Mouse (Mus musculus) liver, embryonic 16.5 days (tissue): ENCODE measurements at regions not wholly inside any gene's neighbourhood (a gene's known extent, or its start where the extent isn't known, plus 50 kb on each side); places are given as distances from the start of the nearest gene placed in this dataset.

Source experiments
- ATAC-seq: fragments of 200-750 bp; cut with Nextera tagmentation; 2 replicates; pipeline ENCODE4 v1.8.0; 2017; ENCODE audit warnings: low read depth, mild to moderate bottlenecking, moderate number of reproducible peaks, moderate library complexity
- H3K27ac ChIP-seq: fragments of 300-500 bp; sonication (generic); 2 replicates; pipeline ENCODE4 v1.5.1; 2014; ENCODE audit warnings: mild to moderate bottlenecking, low read length
- H3K27me3 ChIP-seq: fragments of 300-500 bp; sonication (generic); 2 replicates; pipeline ENCODE4 v1.6.1; 2014; ENCODE audit warnings: low read depth, low read length, mixed read lengths; ENCODE audit not compliant: control insufficient read depth, insufficient read depth
- H3K36me3 ChIP-seq: fragments of 300-500 bp; sonication (generic); 2 replicates; pipeline ENCODE4 v1.6.1; 2014; ENCODE audit warnings: mild to moderate bottlenecking; ENCODE audit not compliant: control insufficient read depth, insufficient read depth
- H3K4me1 ChIP-seq: fragments of 300-500 bp; sonication (generic); 2 replicates; pipeline ENCODE4 v1.6.1; 2014; ENCODE audit warnings: low read depth, low read length, mixed read lengths; ENCODE audit not compliant: control insufficient read depth
- H3K4me2 ChIP-seq: fragments of 300-500 bp; sonication (generic); 2 replicates; pipeline ENCODE4 v1.6.1; 2014; ENCODE audit warnings: low read depth, low read length, mixed read lengths
- H3K4me3 ChIP-seq: fragments of 300-500 bp; sonication (generic); 2 replicates; pipeline ENCODE4 v1.5.1; 2014; ENCODE audit warnings: low read depth, mild to moderate bottlenecking, low read length
- H3K9ac ChIP-seq: fragments of 300-500 bp; sonication (generic); 2 replicates; pipeline ENCODE4 v1.6.1; 2014; ENCODE audit warnings: low read depth, low read length
- H3K9me3 ChIP-seq: fragments of 300-500 bp; sonication (generic); replicated peaks from 2 replicates; pipeline ENCODE4 v1.6.1; 2016; ENCODE audit warnings: low read length; ENCODE audit not compliant: control insufficient read depth
- WGBS: fragments of 180-500 bp; shearing (Covaris S2); extraction: QIAGEN DNeasy Blood & Tissue Kit; methylation state at CpG from one replicate; pipeline ENCODE4 v1.1.7; 2014; ENCODE audit not compliant: insufficient replicate concordance; 5-methylcytosine and 5-hydroxymethylcytosine counted together

DNA sequence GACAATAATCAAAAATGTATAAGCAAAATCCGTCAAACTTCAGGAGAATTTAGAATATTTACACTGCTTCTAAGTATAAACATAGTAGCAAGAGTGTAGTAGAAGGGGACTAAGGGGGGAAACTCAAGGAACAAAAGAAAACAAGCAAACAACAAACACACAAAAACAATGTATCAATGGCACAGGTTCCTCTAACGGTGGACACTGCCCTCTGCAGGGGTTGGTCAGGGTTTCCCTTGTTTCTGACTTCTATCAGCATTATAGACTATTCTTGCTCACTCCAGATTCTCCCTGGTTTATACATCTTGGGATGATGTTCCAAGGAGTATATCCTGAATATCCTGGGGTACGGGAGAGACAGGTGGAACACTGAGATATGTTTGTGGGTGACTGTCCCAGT is 147.3 kb upstream of the Ppp2r3a start:
- H3K27ac ChIP-seq: no peak overlapping the region
- H3K9ac ChIP-seq: no peak overlapping the region
- H3K36me3 ChIP-seq: no peaks in the 10 kb centered on the region
- WGBS: 38% methylated on average over 3 of the region's 3 CpGs
- no peaks in the 10 kb centered on the region for H3K9me3 ChIP-seq
- H3K4me2 ChIP-seq: no peak overlapping the region
- no peak for ATAC-seq
- no peaks in the 10 kb centered on the region for H3K27me3 ChIP-seq
- no peak overlapping the region for H3K4me3 ChIP-seq
- H3K4me1 ChIP-seq: no peaks in the 10 kb centered on the region

DNA sequence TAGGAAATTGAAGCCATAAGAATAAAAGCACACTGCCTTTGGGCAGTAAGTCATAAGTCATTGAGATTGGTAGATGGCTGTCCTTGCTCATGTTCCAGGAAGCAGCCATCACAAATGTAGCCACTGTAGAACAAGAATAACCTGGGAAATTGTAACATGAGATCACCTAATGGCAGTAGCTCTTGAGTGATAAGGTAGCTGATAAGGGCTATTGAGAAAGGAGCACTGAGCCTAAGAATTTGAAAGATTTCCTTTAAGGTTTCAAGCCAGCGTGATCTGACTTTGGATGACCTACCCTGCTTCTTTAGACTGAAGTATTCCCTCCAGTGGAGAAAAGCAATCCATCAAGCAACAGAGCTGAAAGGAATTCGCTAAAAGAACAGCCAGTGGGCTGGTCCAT is 117.8 kb upstream of the Ppp2r3a start:
- WGBS: 23% methylated on average over 2 of the region's 2 CpGs
- Histone ChIP-seq H3K9ac (no peak overlapping the region), H3K36me3 (no peaks in the 10 kb centered on the region), H3K4me1 (no peaks in the 10 kb centered on the region), H3K9me3 (no peaks in the 10 kb centered on the region), H3K27ac (no peak overlapping the region), H3K4me2 (no peak overlapping the region), H3K27me3 (no peaks in the 10 kb centered on the region), H3K4me3 (no peak overlapping the region)
- ATAC-seq: no peak

DNA sequence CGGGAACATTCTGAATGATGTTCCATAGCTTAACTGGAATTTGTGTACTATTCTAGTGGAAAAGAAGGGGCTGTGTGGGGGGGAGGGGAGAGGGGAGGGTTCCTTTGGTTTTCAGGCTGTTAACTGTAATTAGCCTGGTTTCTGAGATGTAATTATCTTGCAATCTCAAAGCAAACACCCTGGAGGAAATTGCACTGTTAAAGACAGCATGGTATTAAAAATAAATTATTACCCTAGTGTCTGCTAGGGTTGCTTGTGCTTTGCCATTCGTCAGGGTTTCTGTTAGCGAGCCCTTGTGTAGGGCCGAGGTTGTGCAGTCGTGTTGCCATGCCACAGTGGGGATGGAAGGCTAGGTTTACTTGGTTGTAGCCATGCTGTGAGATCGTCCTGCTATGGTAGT is 105.0 kb upstream of the Ppp2r3a start:
- 53% methylated on average over 6 of the region's 6 CpGs for WGBS
- no peaks in the 10 kb centered on the region for H3K4me1 ChIP-seq
- no peak overlapping the region for H3K9ac ChIP-seq
- no peak overlapping the region for H3K4me3 ChIP-seq
- no peak for ATAC-seq
- H3K9me3 ChIP-seq: no peaks in the 10 kb centered on the region
- no peak overlapping the region for H3K4me2 ChIP-seq
- H3K27me3 ChIP-seq: no peaks in the 10 kb centered on the region
- H3K36me3 ChIP-seq: no peaks in the 10 kb centered on the region
- H3K27ac ChIP-seq: no peak overlapping the region

- H3K9me3 ChIP-seq: no peaks in the 10 kb centered on the region
- WGBS: 71% methylated on average over 4 of the region's 4 CpGs
- no peak overlapping the region for H3K4me2 ChIP-seq
Observed at GRCm38 (mm10) chr9:101348771-101349170, 97.2 kb upstream of the Ppp2r3a start.

GRCm38 (mm10) chr9:101342887-101343286 is 91.3 kb upstream of the Ppp2r3a start:
- WGBS: 58% methylated on average over 5 of the region's 5 CpGs

More at GRCm38 (mm10) chr9:101348771-101349170, 97.2 kb upstream of the Ppp2r3a start:
- Histone ChIP-seq H3K4me3 (no peak overlapping the region), H3K27me3 (no peaks in the 10 kb centered on the region), H3K27ac (no peak overlapping the region), H3K4me1 (no peaks in the 10 kb centered on the region), H3K36me3 (no peaks in the 10 kb centered on the region), H3K9ac (no peak overlapping the region)
- no peak for ATAC-seq

GRCm38 (mm10) chr9:101340796-101341465 is 89.3 kb upstream of the Ppp2r3a start:
- H3K9me3 ChIP-seq: no peaks in the 10 kb centered on the region
- no peaks in the 10 kb centered on the region for H3K27me3 ChIP-seq
- no peak overlapping the region for H3K4me3 ChIP-seq
- 64% methylated on average over 11 of the region's 11 CpGs for WGBS
- H3K4me2 ChIP-seq: no peak overlapping the region
- no peak overlapping the region for H3K27ac ChIP-seq
- no peaks in the 10 kb centered on the region for H3K4me1 ChIP-seq
- no peak overlapping the region for H3K9ac ChIP-seq
- H3K36me3 ChIP-seq: no peaks in the 10 kb centered on the region
- no peak for ATAC-seq

More at GRCm38 (mm10) chr9:101342887-101343286, 91.3 kb upstream of the Ppp2r3a start:
- no peak overlapping the region for H3K4me3 ChIP-seq
- ATAC-seq: no peak
- H3K4me1 ChIP-seq: no peaks in the 10 kb centered on the region
- no peak overlapping the region for H3K4me2 ChIP-seq
- no peaks in the 10 kb centered on the region for H3K9me3 ChIP-seq
- no peaks in the 10 kb centered on the region for H3K27me3 ChIP-seq
- no peak overlapping the region for H3K27ac ChIP-seq
- no peak overlapping the region for H3K9ac ChIP-seq
- no peaks in the 10 kb centered on the region for H3K36me3 ChIP-seq

- ATAC-seq: no peak
- no peaks in the 10 kb centered on the region for H3K4me1 ChIP-seq
- H3K4me2 ChIP-seq: no peak overlapping the region
- no peaks in the 10 kb centered on the region for H3K36me3 ChIP-seq
- H3K27me3 ChIP-seq: no peaks in the 10 kb centered on the region
- H3K9me3 ChIP-seq: no peaks in the 10 kb centered on the region
- no peak overlapping the region for H3K4me3 ChIP-seq
- WGBS: 48% methylated on average over 8 of the region's 8 CpGs
- no peak overlapping the region for H3K9ac ChIP-seq
- no peak overlapping the region for H3K27ac ChIP-seq
Observed at GRCm38 (mm10) chr9:101329032-101329824, 77.6 kb upstream of the Ppp2r3a start.

DNA sequence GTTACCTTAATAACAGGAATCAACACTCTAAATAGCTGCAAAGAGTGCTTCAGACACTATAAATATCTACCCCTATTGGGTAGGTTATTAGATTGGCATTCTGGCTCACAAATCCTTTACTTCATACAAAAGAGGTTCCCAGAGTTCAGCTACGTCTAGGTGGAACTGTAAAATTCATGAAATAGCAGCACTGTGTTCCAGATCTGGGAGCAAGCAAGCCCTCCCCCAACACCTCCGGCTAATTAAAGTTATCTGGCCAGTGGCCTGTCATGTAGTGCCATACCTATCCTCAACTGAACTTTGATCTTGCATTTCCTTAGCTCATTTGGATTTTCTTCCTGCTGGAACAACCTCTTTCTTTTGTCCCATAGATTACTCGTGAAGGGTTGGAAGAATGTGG is 75.4 kb upstream of the Ppp2r3a start:
- no peak overlapping the region for H3K9ac ChIP-seq
- H3K4me1 ChIP-seq: no peaks in the 10 kb centered on the region
- H3K4me2 ChIP-seq: no peak overlapping the region
- ATAC-seq: no peak
- 37% methylated on average over 3 of the region's 3 CpGs for WGBS
- H3K9me3 ChIP-seq: no peaks in the 10 kb centered on the region
- H3K27ac ChIP-seq: no peak overlapping the region
- no peaks in the 10 kb centered on the region for H3K36me3 ChIP-seq
- no peak overlapping the region for H3K4me3 ChIP-seq
- no peaks in the 10 kb centered on the region for H3K27me3 ChIP-seq

GRCm38 (mm10) chr9:101314036-101314435 is 62.4 kb upstream of the Ppp2r3a start:
- no peak overlapping the region for H3K27ac ChIP-seq
- no peaks in the 10 kb centered on the region for H3K9me3 ChIP-seq
- H3K4me1 ChIP-seq: no peaks in the 10 kb centered on the region
- no peak overlapping the region for H3K9ac ChIP-seq
- H3K4me3 ChIP-seq: no peak overlapping the region
- no peak for ATAC-seq
- no peaks in the 10 kb centered on the region for H3K36me3 ChIP-seq
- no peak overlapping the region for H3K4me2 ChIP-seq
- WGBS: 39% methylated on average over 4 of the region's 4 CpGs
- H3K27me3 ChIP-seq: no peaks in the 10 kb centered on the region
